Mouse (Mus musculus): Measurements from ENCODE around the gene C1rl. TPM values are rescaled to one million over a fixed set of nuclear protein-coding genes. Genes with fewer than 3 reads are reported as not detected.
"Not testable (repeated sequence)": the region's sequence is repeated elsewhere in the genome, so short reads cannot be mapped to it uniquely, and the experiment has no call there.

Gene C1rl
- polyA plus RNA-seq, 1 experiment from 2014 or later, result 0.69 TPM

DNA sequence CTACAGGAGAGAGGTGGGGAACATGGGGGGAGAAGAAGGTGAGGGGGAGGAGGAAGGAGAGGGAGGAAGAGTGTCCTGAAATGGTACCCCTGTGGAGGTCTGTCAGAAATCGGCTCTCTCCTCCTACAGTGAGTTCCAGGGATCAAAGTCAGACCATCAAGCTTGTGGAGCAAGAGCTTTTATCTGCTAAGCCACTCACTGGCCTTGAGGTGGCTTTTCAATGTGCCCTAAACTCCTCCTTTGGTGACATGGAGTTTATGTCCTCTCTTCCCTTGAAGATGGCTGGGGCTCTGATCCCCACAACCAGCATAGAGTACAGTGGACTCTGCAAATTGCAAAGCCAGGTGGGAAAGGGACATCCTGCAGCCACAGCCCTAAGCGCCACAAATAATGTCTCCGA is 55.1 kb downstream of the C1rl start:
- H3K4me2 ChIP-seq; H3K36me3 ChIP-seq; H3K9me3 ChIP-seq (replicated peaks); H3K9ac ChIP-seq (replicated peaks); ATAC-seq (ENCODE audit: low FRiP score); H3K4me3 ChIP-seq (replicated peaks); H3K27ac ChIP-seq (replicated peaks); H3K27me3 ChIP-seq (replicated peaks); H3K4me1 ChIP-seq: not testable (repeated sequence)
- WGBS, result 81% methylated on average over 3 of the region's 3 CpGs

DNA sequence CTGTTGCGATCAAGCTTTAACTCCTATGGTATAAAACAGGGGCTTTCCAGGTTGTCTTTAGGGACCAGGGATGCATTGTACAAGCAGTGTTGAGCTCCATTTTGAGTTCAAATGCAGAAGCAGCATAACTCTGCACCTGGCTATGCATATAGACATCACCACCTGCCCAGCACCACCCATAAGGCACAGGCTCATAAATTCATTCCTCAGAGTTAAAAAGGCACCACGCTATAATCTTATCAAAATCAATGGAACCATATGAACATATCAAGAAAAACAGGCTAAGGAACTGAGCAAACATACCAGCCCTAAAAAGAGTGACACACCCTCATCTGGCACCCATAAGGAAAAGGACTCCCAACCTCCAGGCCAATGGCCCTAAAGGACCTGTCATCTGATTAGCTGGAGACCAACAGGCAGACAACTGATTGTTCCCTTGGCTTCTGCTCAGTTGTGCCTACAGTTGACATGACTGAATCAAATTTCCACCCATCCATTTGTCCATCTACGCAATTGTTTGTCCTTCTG is 56.2 kb downstream of the C1rl start:
- no peak overlapping the region for H3K9ac ChIP-seq (replicated peaks)
- H3K27ac ChIP-seq (replicated peaks), result no peak overlapping the region
- H3K36me3 ChIP-seq, result no peaks in the 10 kb centered on the region
- no peak overlapping the region for H3K4me2 ChIP-seq
- 94% methylated on average over 3 of the region's 3 CpGs for WGBS
- peaks cover 8% of the 10 kb centered on the region; the same call in 1 of the 2 replicates for H3K9me3 ChIP-seq (replicated peaks)
- H3K27me3 ChIP-seq (replicated peaks), result no peaks in the 10 kb centered on the region
- no peaks in the 10 kb centered on the region for H3K4me1 ChIP-seq
- no peak overlapping the region for H3K4me3 ChIP-seq (replicated peaks)
- ATAC-seq (ENCODE audit: low FRiP score), result no peak

DNA sequence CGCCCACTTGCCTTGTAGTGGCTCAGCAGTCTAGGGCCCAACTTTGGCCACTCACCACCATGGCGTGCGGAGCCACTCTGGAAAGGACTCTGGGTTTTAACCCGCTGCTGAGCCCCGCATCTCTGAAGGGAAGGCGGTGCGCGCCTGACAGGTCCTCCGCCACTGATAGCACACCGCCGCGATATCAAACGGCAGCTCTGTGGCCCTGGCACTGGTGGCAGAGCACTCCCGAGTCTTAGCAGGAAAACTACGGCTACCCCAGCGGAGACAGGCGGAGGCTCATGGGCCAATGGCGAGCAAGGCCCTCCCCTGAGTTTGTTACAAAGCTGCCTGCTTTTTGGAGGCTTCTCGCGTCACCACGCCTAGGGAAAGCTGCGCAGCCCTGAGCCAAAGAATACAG is 59.9 kb downstream of the C1rl start:
- Histone ChIP-seq H3K27ac (replicated peaks) (no peak overlapping the region), H3K9me3 (replicated peaks) (peaks cover 8% of the 10 kb centered on the region; the same call in 1 of the 2 replicates), H3K4me3 (replicated peaks) (no peak overlapping the region), H3K4me2 (no peak overlapping the region), H3K4me1 (no peaks in the 10 kb centered on the region), H3K36me3 (no peaks in the 10 kb centered on the region), H3K9ac (replicated peaks) (no peak overlapping the region), H3K27me3 (replicated peaks) (no peaks in the 10 kb centered on the region)
- no peak for ATAC-seq (ENCODE audit: low FRiP score)
- 72% methylated on average over 22 of the region's 22 CpGs for WGBS

DNA sequence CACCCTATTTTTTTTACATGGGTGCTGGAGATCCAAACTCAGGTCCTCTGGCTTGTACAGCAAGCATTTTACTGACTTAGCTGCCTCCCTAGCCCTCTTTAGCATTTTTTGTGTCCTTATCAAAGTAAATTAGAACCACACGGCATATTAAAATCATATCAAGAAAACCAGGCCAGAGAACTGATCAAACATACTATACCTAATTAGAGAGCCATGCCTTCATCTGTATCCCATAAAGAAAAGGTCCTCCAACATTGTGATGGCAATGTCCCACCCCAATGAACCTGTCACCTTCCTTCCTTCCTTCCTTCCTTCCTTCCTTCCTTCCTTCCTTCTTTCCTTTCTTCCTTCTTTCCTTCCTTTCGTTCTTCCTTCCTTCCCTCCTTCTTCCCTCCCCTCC is 63.0 kb downstream of the C1rl start:
- ATAC-seq (ENCODE audit: low FRiP score); H3K4me3 ChIP-seq (replicated peaks); H3K4me1 ChIP-seq; H3K27me3 ChIP-seq (replicated peaks); H3K9ac ChIP-seq (replicated peaks); H3K4me2 ChIP-seq; H3K36me3 ChIP-seq; H3K9me3 ChIP-seq (replicated peaks); H3K27ac ChIP-seq (replicated peaks): not testable (repeated sequence)
- 78% methylated on average over 2 of the region's 2 CpGs for WGBS

Other genes starting within 250 kb of the C1rl start
- 0.47 and 0.49 TPM in 2 replicates for gene Cd163, start 188.5 kb upstream of the C1rl start, polyA plus RNA-seq (2015; fragmentation: Nextera tagmentation; extraction: Ambion mirVana)
- gene Pex5, start 78.0 kb upstream of the C1rl start, polyA plus RNA-seq (2015; fragmentation: Nextera tagmentation; extraction: Ambion mirVana), result 58.0 and 62.4 TPM in 2 replicates
- gene Clstn3, start 28.3 kb upstream of the C1rl start, polyA plus RNA-seq (2015; fragmentation: Nextera tagmentation; extraction: Ambion mirVana), result 135 and 160 TPM in 2 replicates
- gene C1ra, start 19.3 kb downstream of the C1rl start, polyA plus RNA-seq (2015; fragmentation: Nextera tagmentation; extraction: Ambion mirVana), result 0.31 and 1.4 TPM in 2 replicates
- 1.1 and 2.8 TPM in 2 replicates for gene C1s1, start 49.2 kb downstream of the C1rl start, polyA plus RNA-seq (2015; fragmentation: Nextera tagmentation; extraction: Ambion mirVana)
- gene C1rb, start 77.2 kb downstream of the C1rl start, polyA plus RNA-seq (2015; fragmentation: Nextera tagmentation; extraction: Ambion mirVana), result not detected in 2 replicates
- 0.20 TPM in 1 of 2 replicates, not detected in the other for gene C1s2, start 143.0 kb downstream of the C1rl start, polyA plus RNA-seq (2015; fragmentation: Nextera tagmentation; extraction: Ambion mirVana)
- 47.2 and 56.6 TPM in 2 replicates for gene Lpcat3, start 169.9 kb downstream of the C1rl start, polyA plus RNA-seq (2015; fragmentation: Nextera tagmentation; extraction: Ambion mirVana)
- gene Emg1, start 219.1 kb downstream of the C1rl start, polyA plus RNA-seq (2015; fragmentation: Nextera tagmentation; extraction: Ambion mirVana), result 99.9 and 132 TPM in 2 replicates
- 267 and 291 TPM in 2 replicates for gene Phb2, start 219.2 kb downstream of the C1rl start, polyA plus RNA-seq (2015; fragmentation: Nextera tagmentation; extraction: Ambion mirVana)
- gene Ptpn6, start 245.6 kb downstream of the C1rl start, polyA plus RNA-seq (2015; fragmentation: Nextera tagmentation; extraction: Ambion mirVana), result 4.8 and 24.7 TPM in 2 replicates
- 572 and 623 TPM in 2 replicates for gene Grcc10, start 248.3 kb downstream of the C1rl start, polyA plus RNA-seq (2015; fragmentation: Nextera tagmentation; extraction: Ambion mirVana)